Mouse (Mus musculus) liver, embryonic 14.5 days (tissue): ENCODE measurements around the gene Nr1i3. TPM values are rescaled to one million over a fixed set of nuclear protein-coding genes. Genes with fewer than 3 reads are reported as not detected.
A peak's percentile ranks its signal among the peaks of the same experiment; 100 is the strongest.

Experiments used
- ATAC-seq: fragments of 200-750 bp; cut with Nextera tagmentation; 2 replicates; pipeline ENCODE4 v1.8.0; 2017; ENCODE audit warnings: moderate number of reproducible peaks, mild to moderate bottlenecking, moderate library complexity; ENCODE audit not compliant: insufficient read depth
- DNase-seq, 3 experiments: peaks; one replicate each; pipeline ENCODE4 v3.0.0-alpha.2; 2012 to 2013; ENCODE audit warnings: low read depth in 3 of 3, low spot score in 3 of 3
- H3K27ac ChIP-seq: fragments of 300-500 bp; sonication (generic); 2 replicates; pipeline ENCODE4 v1.5.1; 2014; ENCODE audit warnings: moderate library complexity, mild to moderate bottlenecking, control low read depth, inconsistent platforms
- H3K27me3 ChIP-seq: fragments of 300-500 bp; sonication (generic); 2 replicates; pipeline ENCODE4 v1.6.1; 2014; ENCODE audit warnings: mild to moderate bottlenecking, low read length, moderate library complexity; ENCODE audit not compliant: control insufficient read depth, insufficient read depth
- H3K36me3 ChIP-seq: fragments of 300-500 bp; sonication (generic); replicated peaks from 2 replicates; pipeline ENCODE4 v1.6.1; 2014; ENCODE audit warnings: low read depth; ENCODE audit not compliant: control insufficient read depth, insufficient read depth
- H3K4me1 ChIP-seq, 2 experiments: fragments of 200-500 bp in 1 of 2; fragments of 300-500 bp in 1 of 2; sonication (generic) in 1 of 2; replicated peaks; 2 replicates each; pipeline ENCODE4 v1.6.1; 2012 to 2014; ENCODE audit warnings: antibody characterized with exemption in 1 of 2, inconsistent platforms in 1 of 2, low read length in 1 of 2; ENCODE audit not compliant: control insufficient read depth in 2 of 2, insufficient read depth in 2 of 2
- H3K4me2 ChIP-seq: fragments of 300-500 bp; sonication (generic); 2 replicates; pipeline ENCODE4 v1.6.1; 2014; ENCODE audit warnings: low read depth, mild to moderate bottlenecking, control low read depth, moderate library complexity
- H3K4me3 ChIP-seq, 2 experiments: fragments of 200-500 bp in 1 of 2; fragments of 300-500 bp in 1 of 2; sonication (generic) in 1 of 2; 2 replicates each; pipeline ENCODE4 v1.5.1; 2012 to 2014; ENCODE audit warnings: low read depth in 2 of 2, low read length in 2 of 2, mild to moderate bottlenecking in 2 of 2, control low read depth in 1 of 2, inconsistent platforms in 1 of 2, moderate library complexity in 1 of 2; ENCODE audit not compliant: insufficient read depth in 1 of 2
- H3K9ac ChIP-seq: fragments of 300-500 bp; sonication (generic); replicated peaks from 2 replicates; pipeline ENCODE4 v1.6.1; 2014; ENCODE audit warnings: mild to moderate bottlenecking, control low read depth, moderate library complexity
- H3K9me3 ChIP-seq: fragments of 300-500 bp; sonication (generic); 2 replicates; pipeline ENCODE4 v1.6.1; 2016; ENCODE audit warnings: low read length, mixed read lengths; ENCODE audit not compliant: control insufficient read depth
- CTCF ChIP-seq: IDR thresholded peaks from 2 replicates; pipeline ENCODE4 v1.5.1; 2016; ENCODE audit warnings: antibody characterized with exemption, low read depth, control low read depth
- EP300 ChIP-seq: IDR thresholded peaks from 2 replicates; pipeline ENCODE4 v1.6.1; 2016; ENCODE audit warnings: antibody characterized with exemption, low read depth
- WGBS: fragments of 180-500 bp; shearing (Covaris S2); extraction: QIAGEN DNeasy Blood & Tissue Kit; methylation state at CpG from one replicate; pipeline ENCODE4 v1.1.7; 2014; ENCODE audit not compliant: insufficient replicate concordance; 5-methylcytosine and 5-hydroxymethylcytosine counted together
- polyA plus RNA-seq, 2 experiments: library from polyadenylated mRNA; depleted of rRNA in 1 of 2; stranded (reverse) in 1 of 2; unstranded in 1 of 2; fragments of >200 nt; fragmentation: Nextera tagmentation in 1 of 2; extraction: Ambion mirVana in 1 of 2; gene quantifications; 2 replicates each; pipeline versions ENCODE4 v1.2.1 to v1.2.3; 2012 to 2014

Gene Nr1i3
- polyA plus RNA-seq, 2 experiments = 0.88 to 1.0 TPM

DNA sequence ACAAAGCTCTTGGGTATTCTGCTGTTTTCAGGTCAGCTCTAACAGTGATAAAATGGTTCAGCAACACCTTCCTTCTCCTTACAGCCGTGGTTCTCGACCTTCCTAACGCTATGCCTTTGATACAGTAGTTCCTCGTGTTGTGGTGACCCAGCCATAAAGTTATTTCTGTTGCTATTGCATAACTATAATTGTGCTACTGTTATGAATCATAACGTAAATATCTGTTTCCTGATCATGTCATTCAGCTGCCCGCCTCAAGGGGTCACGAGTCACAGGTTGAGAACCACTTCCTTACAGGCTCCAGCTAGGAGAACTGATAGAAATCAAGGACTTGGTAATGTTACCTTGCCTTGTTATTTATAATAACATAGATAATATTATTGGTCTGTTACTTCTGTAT lies 29.5 kb upstream of the Nr1i3 start:
- Histone ChIP-seq H3K9me3 (no peaks in the 10 kb centered on the region), H3K4me3 (no peak overlapping the region), H3K4me1 (peaks cover 0 to 8% of the 10 kb centered on the region in 2 experiments; a peak in 2 of 4 replicates), H3K9ac (no peak overlapping the region), H3K36me3 (no peaks in the 10 kb centered on the region), H3K27ac (no peak overlapping the region), H3K4me2 (no peak overlapping the region), H3K27me3 (no peaks in the 10 kb centered on the region)
- ATAC-seq (no peak), DNase-seq (peak in 1 of 3 experiments; percentile 14)
- TF ChIP-seq CTCF (peak; percentile 41; the same call in 1 of the 2 replicates), EP300 (no peak)
- 10% methylated on average over 7 of the region's 7 CpGs for whole genome bisulfite sequencing

DNA sequence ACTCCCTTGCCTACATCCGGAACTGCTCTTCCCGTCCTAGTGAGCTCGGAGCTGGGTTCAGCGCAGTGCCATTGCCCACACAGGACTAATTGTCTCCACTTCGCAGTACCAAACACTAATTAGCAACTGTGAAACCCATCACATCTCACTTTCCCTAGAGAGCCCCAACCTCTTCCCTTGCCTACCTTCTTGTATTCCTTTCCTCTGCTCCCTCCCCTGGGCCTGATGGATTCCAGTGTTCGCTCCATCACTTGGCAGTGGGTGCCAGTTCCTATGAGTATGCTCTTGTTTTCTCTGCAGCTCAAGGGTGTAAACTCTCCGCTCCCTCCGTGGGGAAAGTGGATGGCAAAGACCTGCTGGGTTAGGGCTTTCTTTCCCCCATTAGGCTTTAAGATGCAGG lies 28.1 kb upstream of the Nr1i3 start:
- no peak for TF ChIP-seq EP300
- TF ChIP-seq CTCF = no peak

DNA sequence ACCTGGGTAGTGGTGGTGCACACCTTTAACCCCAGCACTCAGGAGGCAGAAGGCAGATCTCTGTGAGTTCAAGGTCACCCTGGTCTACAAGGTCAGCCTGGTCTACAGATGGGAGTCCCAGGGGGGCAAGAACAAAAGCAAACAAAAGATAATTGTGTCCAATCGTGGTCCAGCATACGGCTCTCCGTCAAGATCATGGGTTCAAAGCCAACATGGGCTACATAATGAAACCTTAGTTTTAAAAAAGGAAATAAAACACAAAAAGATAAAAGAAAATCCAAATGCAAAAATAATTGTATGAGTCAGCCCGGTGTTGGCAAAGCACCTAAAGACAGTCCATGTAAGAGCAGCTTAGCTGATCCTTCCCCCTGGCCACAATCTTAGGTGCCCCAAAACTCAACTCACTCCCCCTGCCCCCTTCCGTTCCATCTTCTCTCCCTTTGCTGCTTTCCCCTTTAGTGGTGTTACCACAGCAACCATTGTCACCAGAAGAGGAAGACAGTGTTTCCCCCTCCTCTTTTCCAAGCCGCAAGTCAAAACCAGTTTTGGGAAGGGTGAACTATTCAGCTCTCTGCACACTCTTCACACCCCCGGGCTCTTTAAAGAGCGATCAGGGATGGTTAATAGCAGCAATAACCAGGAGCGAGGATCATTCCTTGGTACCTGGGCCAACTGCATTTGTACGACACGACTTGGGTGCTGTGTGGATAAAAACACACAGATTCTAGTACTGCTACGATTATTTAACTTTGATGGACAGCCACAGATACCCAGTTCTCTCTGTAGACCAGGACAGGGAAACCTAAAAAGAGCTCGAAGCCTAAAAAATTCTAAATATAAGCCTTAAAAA lies 25.7 kb upstream of the Nr1i3 start:
- H3K36me3 ChIP-seq = no peaks in the 10 kb centered on the region
- no peak overlapping the region for H3K9ac ChIP-seq
- peaks cover 0 to 11% of the 10 kb centered on the region in 2 experiments; a peak in 2 of 4 replicates for H3K4me1 ChIP-seq
- H3K27me3 ChIP-seq = peaks cover 10% of the 10 kb centered on the region
- no peaks in the 10 kb centered on the region for H3K9me3 ChIP-seq
- no peak overlapping the region for H3K4me2 ChIP-seq
- no peak overlapping the region for H3K27ac ChIP-seq
- no peak for DNase-seq
- ATAC-seq = no peak
- whole genome bisulfite sequencing = 33% methylated on average over 13 of the region's 13 CpGs
- TF ChIP-seq EP300 (no peak), CTCF (no peak)
- no peak overlapping the region for H3K4me3 ChIP-seq

More for the DNA sequence above, 28.1 kb upstream of the Nr1i3 start:
- WGBS = 71% methylated on average over 8 of the region's 8 CpGs
- H3K27me3 ChIP-seq = no peaks in the 10 kb centered on the region
- no peak for DNase-seq
- H3K4me3 ChIP-seq = no peak overlapping the region
- no peaks in the 10 kb centered on the region for H3K36me3 ChIP-seq
- no peak for ATAC-seq
- H3K4me2 ChIP-seq = no peak overlapping the region
- H3K9me3 ChIP-seq = no peaks in the 10 kb centered on the region
- no peak overlapping the region for H3K27ac ChIP-seq
- H3K9ac ChIP-seq = no peak overlapping the region
- peaks cover 0 to 11% of the 10 kb centered on the region in 2 experiments; a peak in 2 of 4 replicates for H3K4me1 ChIP-seq

DNA sequence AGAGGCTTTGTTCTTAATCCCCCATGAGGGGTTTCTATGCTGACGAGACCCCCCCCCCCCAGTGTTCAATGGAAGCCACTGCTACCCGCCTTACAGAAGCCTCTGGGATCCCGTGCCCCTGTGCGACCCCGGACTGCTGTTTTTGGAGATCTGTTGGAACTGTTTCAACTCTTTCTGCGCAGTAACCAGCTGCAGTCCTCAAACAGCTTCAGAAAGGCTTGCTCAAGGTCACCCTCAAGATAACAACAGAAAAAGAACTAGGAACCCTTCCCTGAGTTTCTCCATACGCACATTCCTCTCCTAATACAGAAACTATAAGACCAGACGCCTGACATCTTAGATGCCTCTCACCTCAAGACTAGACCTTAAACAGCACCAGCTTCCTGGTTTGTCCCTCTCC lies 24.7 kb upstream of the Nr1i3 start:
- no peak overlapping the region for H3K4me2 ChIP-seq
- peaks cover 0 to 11% of the 10 kb centered on the region in 2 experiments; a peak in 2 of 4 replicates for H3K4me1 ChIP-seq
- DNase-seq = no peak
- peaks cover 19% of the 10 kb centered on the region for H3K27me3 ChIP-seq
- H3K27ac ChIP-seq = no peak overlapping the region
- H3K4me3 ChIP-seq = no peak overlapping the region
- no peak overlapping the region for H3K9ac ChIP-seq
- no peak for ATAC-seq
- WGBS = 51% methylated on average over 8 of the region's 8 CpGs
- H3K9me3 ChIP-seq = no peaks in the 10 kb centered on the region
- TF ChIP-seq CTCF = no peak
- no peak for TF ChIP-seq EP300
- H3K36me3 ChIP-seq = no peaks in the 10 kb centered on the region

DNA sequence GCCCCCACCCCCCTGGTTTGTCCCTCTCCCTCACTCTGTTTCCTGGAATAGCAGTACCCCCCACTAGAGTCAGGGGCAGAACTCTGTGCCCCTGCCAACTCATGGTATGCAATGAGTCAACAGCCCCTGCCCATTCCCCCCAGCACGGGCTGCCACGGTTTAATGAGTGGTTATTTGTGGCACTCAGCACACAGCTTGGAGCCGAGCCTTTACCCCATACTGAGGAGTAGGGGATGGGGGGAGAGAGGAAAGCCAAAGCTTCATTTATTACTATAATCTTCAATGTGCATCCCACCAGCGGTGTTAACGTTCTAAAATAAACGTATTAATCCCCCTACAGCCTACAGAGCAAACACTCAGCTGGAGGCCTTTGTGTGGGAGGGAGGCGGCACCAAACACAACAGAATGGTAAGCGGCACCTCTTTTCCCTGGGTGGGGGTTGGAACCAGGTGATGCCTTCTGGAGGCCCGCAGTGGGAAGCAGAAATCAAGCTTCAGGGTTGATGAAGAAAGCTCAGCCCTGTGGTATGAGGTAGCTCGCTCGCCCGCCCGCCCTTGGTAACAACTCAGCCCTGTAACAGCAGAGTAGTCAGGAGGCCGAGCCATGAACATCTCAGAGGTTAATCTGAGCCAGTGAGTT lies 24.2 kb upstream of the Nr1i3 start:
- no peak overlapping the region for H3K4me3 ChIP-seq
- no peak for ATAC-seq

More for the DNA sequence above, 24.2 kb upstream of the Nr1i3 start:
- Histone ChIP-seq H3K4me1 (peaks cover 0 to 8% of the 10 kb centered on the region in 2 experiments; a peak in 1 of 4 replicates), H3K36me3 (no peaks in the 10 kb centered on the region), H3K9ac (no peak overlapping the region), H3K9me3 (no peaks in the 10 kb centered on the region), H3K4me2 (no peak overlapping the region), H3K27ac (no peak overlapping the region), H3K27me3 (peaks cover 24% of the 10 kb centered on the region)
- no peak for TF ChIP-seq EP300
- TF ChIP-seq CTCF = no peak
- no peak for DNase-seq
- WGBS = 60% methylated on average over 14 of the region's 14 CpGs
